Mouse (Mus musculus) limb, embryonic 14.5 days (tissue): ENCODE results near the gene Snx17. TPM values are rescaled to one million over a fixed set of nuclear protein-coding genes. Genes with fewer than 3 reads are reported as not detected.

Source experiments
- ATAC-seq: fragments of 200-750 bp; cut with Nextera tagmentation; 2 replicates; pipeline ENCODE4 v1.8.0; 2017; ENCODE audit warnings: low read depth, moderate number of reproducible peaks, moderate TSS enrichment; ENCODE audit not compliant: low FRiP score
- DNase-seq: peaks from one replicate; pipeline ENCODE4 v3.0.0-alpha.2; 2015; ENCODE audit warnings: low spot score
- H3K27ac ChIP-seq: fragments of 300-500 bp; sonication (generic); replicated peaks from 2 replicates; pipeline ENCODE4 v1.5.1; 2014; ENCODE audit warnings: low read depth, mild to moderate bottlenecking, low read length, moderate library complexity, mixed read lengths
- H3K27me3 ChIP-seq: fragments of 300-500 bp; sonication (generic); 2 replicates; pipeline ENCODE4 v1.6.1; 2014; ENCODE audit warnings: low read length, mixed read lengths; ENCODE audit not compliant: control insufficient read depth, insufficient read depth
- H3K36me3 ChIP-seq: fragments of 300-500 bp; sonication (generic); 2 replicates; pipeline ENCODE4 v1.6.1; 2014; ENCODE audit warnings: mild to moderate bottlenecking, low read length, moderate library complexity, mixed read lengths; ENCODE audit not compliant: control insufficient read depth, insufficient read depth
- H3K4me1 ChIP-seq: fragments of 300-500 bp; sonication (generic); 2 replicates; pipeline ENCODE4 v1.6.1; 2014; ENCODE audit warnings: antibody characterized with exemption, low read length, mixed read lengths; ENCODE audit not compliant: control insufficient read depth, insufficient read depth
- H3K4me2 ChIP-seq: fragments of 300-500 bp; sonication (generic); replicated peaks from 2 replicates; pipeline ENCODE4 v1.6.1; 2014; ENCODE audit warnings: low read depth, mild to moderate bottlenecking, low read length, moderate library complexity; ENCODE audit not compliant: severe bottlenecking
- H3K4me3 ChIP-seq: fragments of 300-500 bp; sonication (generic); replicated peaks from 2 replicates; pipeline ENCODE4 v1.5.1; 2014; ENCODE audit warnings: low read length
- H3K9ac ChIP-seq: fragments of 300-500 bp; sonication (generic); 2 replicates; pipeline ENCODE4 v1.6.1; 2014; ENCODE audit warnings: mild to moderate bottlenecking, low read depth, low read length, moderate library complexity; ENCODE audit not compliant: severe bottlenecking
- H3K9me3 ChIP-seq: fragments of 300-500 bp; sonication (generic); 2 replicates; pipeline ENCODE4 v1.6.1; 2016; ENCODE audit warnings: low read length; ENCODE audit not compliant: control insufficient read depth
- POLR2A ChIP-seq: fragments of 200-500 bp; IDR thresholded peaks from 2 replicates; pipeline ENCODE4 v1.8.0; 2012; ENCODE audit warnings: inconsistent platforms, mild to moderate bottlenecking, moderate library complexity, borderline replicate concordance; ENCODE audit not compliant: insufficient read depth, insufficient read length; ENCODE audit errors: extremely low read depth
- WGBS: fragments of 180-500 bp; shearing (Covaris S2); extraction: QIAGEN DNeasy Blood & Tissue Kit; methylation state at CpG from one replicate; pipeline ENCODE4 v1.1.7; 2014; 5-methylcytosine and 5-hydroxymethylcytosine counted together
- polyA plus RNA-seq, 2 experiments: library from polyadenylated mRNA; depleted of rRNA in 1 of 2; stranded (reverse) in 1 of 2; unstranded in 1 of 2; fragments of >200 nt; fragmentation: Nextera tagmentation in 1 of 2; extraction: Ambion mirVana in 1 of 2; gene quantifications; 2 replicates each; pipeline versions ENCODE4 v1.2.1 to v1.2.3; 2012 to 2014

Snx17 gene
- polyA plus RNA-seq, 2 experiments, result 108 to 139 TPM

- TF ChIP-seq POLR2A, result no peak
- DNase-seq, result no peak
- no peak overlapping the region for H3K4me2 ChIP-seq
- no peak overlapping the region for H3K27ac ChIP-seq
- 67% methylated on average over 7 of the region's 7 CpGs for WGBS
- H3K4me1 ChIP-seq, result peaks cover 8% of the 10 kb centered on the region; the same call in 1 of the 2 replicates
- ATAC-seq, result no peak
- no peak overlapping the region for H3K4me3 ChIP-seq
- H3K9me3 ChIP-seq, result no peaks in the 10 kb centered on the region
- H3K27me3 ChIP-seq, result no peaks in the 10 kb centered on the region
- H3K9ac ChIP-seq, result no peak overlapping the region
- 0 out of 2 replicates have a peak, but pooled peaks cover 2% of the 10 kb centered on the region for H3K36me3 ChIP-seq
These were observed 25.3 kb downstream of the Snx17 start for GRCm38 (mm10) chr5:31218294-31218693.

GRCm38 (mm10) chr5:31219070-31219469, 26.0 kb downstream of the Snx17 start:
- H3K9me3 ChIP-seq, result no peaks in the 10 kb centered on the region
- 2% methylated on average over 2 of the region's 2 CpGs for WGBS
- 0 out of 2 replicates have a peak, but pooled peaks cover 2% of the 10 kb centered on the region for H3K36me3 ChIP-seq
- no peak for TF ChIP-seq POLR2A
- H3K27me3 ChIP-seq, result no peaks in the 10 kb centered on the region
- ATAC-seq (no peak), DNase-seq (peak; percentile 20)
- H3K27ac ChIP-seq, result no peak overlapping the region
- H3K4me1 ChIP-seq, result peaks cover 8% of the 10 kb centered on the region; the same call in 1 of the 2 replicates
- H3K9ac ChIP-seq, result no peak overlapping the region
- H3K4me2 ChIP-seq, result peak overlapping the region; percentile 79
- H3K4me3 ChIP-seq, result peak overlapping the region; percentile 96

- Histone ChIP-seq H3K27me3 (no peaks in the 10 kb centered on the region), H3K4me2 (peak overlapping the region; percentile 79), H3K9me3 (no peaks in the 10 kb centered on the region), H3K27ac (peak overlapping the region; percentile 89), H3K4me1 (peaks cover 8% of the 10 kb centered on the region; the same call in 1 of the 2 replicates), H3K4me3 (peak overlapping the region; percentile 96), H3K9ac (peak overlapping the region; percentile 71), H3K36me3 (0 out of 2 replicates have a peak, but pooled peaks cover 2% of the 10 kb centered on the region)
- WGBS, result 2% methylated on average over 11 of the region's 11 CpGs
- no peak for ATAC-seq
- DNase-seq, result no peak
- no peak for TF ChIP-seq POLR2A
These were observed 26.4 kb downstream of the Snx17 start for GRCm38 (mm10) chr5:31219474-31219873.

GRCm38 (mm10) chr5:31219911-31220447, 27.0 kb downstream of the Snx17 start:
- H3K4me2 ChIP-seq, result peak overlapping the region; percentile 79
- H3K4me3 ChIP-seq, result peak overlapping the region; percentile 96
- DNase-seq (peak; percentile 22), ATAC-seq (peak; percentile 36)
- peak overlapping the region; percentile 71 for H3K9ac ChIP-seq
- under 1% methylated on average over 15 of the region's 40 CpGs for WGBS
- TF ChIP-seq POLR2A, result no peak
- H3K27me3 ChIP-seq, result no peaks in the 10 kb centered on the region
- 0 out of 2 replicates have a peak, but pooled peaks cover 2% of the 10 kb centered on the region for H3K36me3 ChIP-seq
- peaks cover 8% of the 10 kb centered on the region; the same call in 1 of the 2 replicates for H3K4me1 ChIP-seq
- H3K9me3 ChIP-seq, result no peaks in the 10 kb centered on the region
- peak overlapping the region; percentile 89 for H3K27ac ChIP-seq

- peaks cover 8% of the 10 kb centered on the region; the same call in 1 of the 2 replicates for H3K4me1 ChIP-seq
- peak; percentile 95 for ATAC-seq
- H3K27me3 ChIP-seq, result no peaks in the 10 kb centered on the region
- under 1% methylated on average over 66 of the region's 70 CpGs for WGBS
- no peaks in the 10 kb centered on the region for H3K9me3 ChIP-seq
- H3K27ac ChIP-seq, result peak within 1 kb of the TSS; percentile 89
- H3K4me3 ChIP-seq, result peak within 1 kb of the TSS; percentile 96
- peak; percentile 98; the same call in 1 of the 2 replicates for TF ChIP-seq POLR2A
- H3K9ac ChIP-seq, result peak within 1 kb of the TSS; percentile 71
- DNase-seq, result peak; percentile 98
- 0 out of 2 replicates have a peak, but pooled peaks cover 2% of the 10 kb centered on the region for H3K36me3 ChIP-seq
- H3K4me2 ChIP-seq, result peak within 1 kb of the TSS; percentile 79
These were observed 27.6 kb downstream of the Snx17 start, which contains the start of gene Ppm1g for GRCm38 (mm10) chr5:31220448-31221303. Ppm1g (minus strand) TSS chr5:31220687.
